Mouse (Mus musculus): ENCODE data around the gene Stxbp1. TPM values are rescaled to one million over a fixed set of nuclear protein-coding genes. Genes with fewer than 3 reads are reported as not detected.

The Stxbp1 gene
- polyA plus RNA-seq, 1 experiment, result 22.0 TPM

GRCm38 (mm10) chr2:32817589-32817988, 29.5 kb downstream of the Stxbp1 start:
- Histone ChIP-seq H3K9me3 (replicated peaks; ENCODE audit: control insufficient read depth, insufficient read depth, low read length, poor library complexity, severe bottlenecking) (no peaks in the 10 kb centered on the region), H3K27ac (ENCODE audit: insufficient read depth, low read length) (no peak overlapping the region), H3K4me3 (ENCODE audit: low read depth, low read length) (no peak overlapping the region), H3K36me3 (ENCODE audit: control insufficient read depth, insufficient read depth, low read length, poor library complexity, severe bottlenecking) (no peaks in the 10 kb centered on the region), H3K4me1 (ENCODE audit: control insufficient read depth, insufficient read depth, low read length) (no peaks in the 10 kb centered on the region), H3K9ac (ENCODE audit: low read depth, poor library complexity, severe bottlenecking) (no peak overlapping the region), H3K27me3 (ENCODE audit: control insufficient read depth, insufficient read depth, low read length, poor library complexity, severe bottlenecking) (no peaks in the 10 kb centered on the region)
- TF ChIP-seq EP300 (IDR thresholded peaks at IDR 0.05; ENCODE audit: insufficient read depth, low read depth, low read length) (no peak), CTCF (IDR thresholded peaks at IDR 0.05; ENCODE audit: low read depth, low read length) (no peak), POLR2A (IDR thresholded peaks at IDR 0.05; ENCODE audit: insufficient read depth, low read length) (no peak)

- Histone ChIP-seq H3K4me3 (ENCODE audit: low read depth, low read length) (no peak overlapping the region), H3K27me3 (ENCODE audit: control insufficient read depth, insufficient read depth, low read length, poor library complexity, severe bottlenecking) (no peaks in the 10 kb centered on the region), H3K9ac (ENCODE audit: low read depth, poor library complexity, severe bottlenecking) (no peak overlapping the region), H3K4me1 (ENCODE audit: control insufficient read depth, insufficient read depth, low read length) (no peaks in the 10 kb centered on the region), H3K36me3 (ENCODE audit: control insufficient read depth, insufficient read depth, low read length, poor library complexity, severe bottlenecking) (no peaks in the 10 kb centered on the region), H3K9me3 (replicated peaks; ENCODE audit: control insufficient read depth, insufficient read depth, low read length, poor library complexity, severe bottlenecking) (no peaks in the 10 kb centered on the region), H3K27ac (ENCODE audit: insufficient read depth, low read length) (no peak overlapping the region)
- TF ChIP-seq POLR2A (IDR thresholded peaks at IDR 0.05; ENCODE audit: insufficient read depth, low read length) (no peak), CTCF (IDR thresholded peaks at IDR 0.05; ENCODE audit: low read depth, low read length) (no peak), EP300 (IDR thresholded peaks at IDR 0.05; ENCODE audit: insufficient read depth, low read depth, low read length) (no peak)
Measured at GRCm38 (mm10) chr2:32816946-32817581, 30.0 kb downstream of the Stxbp1 start.

- Histone ChIP-seq H3K27me3 (ENCODE audit: control insufficient read depth, insufficient read depth, low read length, poor library complexity, severe bottlenecking) (no peaks in the 10 kb centered on the region), H3K27ac (ENCODE audit: insufficient read depth, low read length) (no peak overlapping the region)
Measured at GRCm38 (mm10) chr2:32816497-32816896, 30.5 kb downstream of the Stxbp1 start.

GRCm38 (mm10) chr2:32811959-32812358, 35.1 kb downstream of the Stxbp1 start:
- Histone ChIP-seq H3K9ac (ENCODE audit: low read depth, poor library complexity, severe bottlenecking) (no peak overlapping the region), H3K27ac (ENCODE audit: insufficient read depth, low read length) (no peak overlapping the region), H3K36me3 (ENCODE audit: control insufficient read depth, insufficient read depth, low read length, poor library complexity, severe bottlenecking) (no peaks in the 10 kb centered on the region), H3K27me3 (ENCODE audit: control insufficient read depth, insufficient read depth, low read length, poor library complexity, severe bottlenecking) (no peaks in the 10 kb centered on the region), H3K9me3 (replicated peaks; ENCODE audit: control insufficient read depth, insufficient read depth, low read length, poor library complexity, severe bottlenecking) (no peaks in the 10 kb centered on the region), H3K4me3 (ENCODE audit: low read depth, low read length) (no peak overlapping the region), H3K4me1 (ENCODE audit: control insufficient read depth, insufficient read depth, low read length) (no peaks in the 10 kb centered on the region)
- TF ChIP-seq EP300 (IDR thresholded peaks at IDR 0.05; ENCODE audit: insufficient read depth, low read depth, low read length) (no peak), CTCF (IDR thresholded peaks at IDR 0.05; ENCODE audit: low read depth, low read length) (no peak), POLR2A (IDR thresholded peaks at IDR 0.05; ENCODE audit: insufficient read depth, low read length) (no peak)

More at GRCm38 (mm10) chr2:32816497-32816896, 30.5 kb downstream of the Stxbp1 start:
- H3K36me3 ChIP-seq (ENCODE audit: control insufficient read depth, insufficient read depth, low read length, poor library complexity, severe bottlenecking), result no peaks in the 10 kb centered on the region
- H3K4me1 ChIP-seq (ENCODE audit: control insufficient read depth, insufficient read depth, low read length), result no peaks in the 10 kb centered on the region
- H3K9ac ChIP-seq (ENCODE audit: low read depth, poor library complexity, severe bottlenecking), result no peak overlapping the region
- no peaks in the 10 kb centered on the region for H3K9me3 ChIP-seq (replicated peaks; ENCODE audit: control insufficient read depth, insufficient read depth, low read length, poor library complexity, severe bottlenecking)
- H3K4me3 ChIP-seq (ENCODE audit: low read depth, low read length), result no peak overlapping the region
- TF ChIP-seq POLR2A (IDR thresholded peaks at IDR 0.05; ENCODE audit: insufficient read depth, low read length) (no peak), CTCF (IDR thresholded peaks at IDR 0.05; ENCODE audit: low read depth, low read length) (no peak), EP300 (IDR thresholded peaks at IDR 0.05; ENCODE audit: insufficient read depth, low read depth, low read length) (no peak)

- H3K36me3 ChIP-seq (ENCODE audit: control insufficient read depth, insufficient read depth, low read length, poor library complexity, severe bottlenecking), result no peaks in the 10 kb centered on the region
- H3K9ac ChIP-seq (ENCODE audit: low read depth, poor library complexity, severe bottlenecking), result no peak overlapping the region
- no peak overlapping the region for H3K27ac ChIP-seq (ENCODE audit: insufficient read depth, low read length)
- H3K4me1 ChIP-seq (ENCODE audit: control insufficient read depth, insufficient read depth, low read length), result no peaks in the 10 kb centered on the region
- TF ChIP-seq POLR2A (IDR thresholded peaks at IDR 0.05; ENCODE audit: insufficient read depth, low read length) (no peak), CTCF (IDR thresholded peaks at IDR 0.05; ENCODE audit: low read depth, low read length) (no peak), EP300 (IDR thresholded peaks at IDR 0.05; ENCODE audit: insufficient read depth, low read depth, low read length) (no peak)
- no peak overlapping the region for H3K4me3 ChIP-seq (ENCODE audit: low read depth, low read length)
- H3K9me3 ChIP-seq (replicated peaks; ENCODE audit: control insufficient read depth, insufficient read depth, low read length, poor library complexity, severe bottlenecking), result no peaks in the 10 kb centered on the region
- no peaks in the 10 kb centered on the region for H3K27me3 ChIP-seq (ENCODE audit: control insufficient read depth, insufficient read depth, low read length, poor library complexity, severe bottlenecking)
Measured at GRCm38 (mm10) chr2:32808816-32809566, 38.1 kb downstream of the Stxbp1 start.

Measured in ES-Bruce4 (cell line).